Mouse (Mus musculus) cortical plate, adult 2 months (tissue): ENCODE data around the gene Tesc.

Source experiments
- CTCF ChIP-seq: fragments of 200-500 bp; IDR thresholded peaks from 2 replicates; pipeline ENCODE4 v1.5.1; 2011; ENCODE audit warnings: mild to moderate bottlenecking, control low read depth, low read length; ENCODE audit not compliant: insufficient read depth; ENCODE audit errors: extremely low read depth
- POLR2A ChIP-seq: fragments of 200-500 bp; IDR thresholded peaks from 2 replicates; pipeline ENCODE4 v1.6.1; 2011; ENCODE audit warnings: mild to moderate bottlenecking, low read length, control low read depth; ENCODE audit not compliant: insufficient read depth; ENCODE audit errors: extremely low read depth

DNA sequence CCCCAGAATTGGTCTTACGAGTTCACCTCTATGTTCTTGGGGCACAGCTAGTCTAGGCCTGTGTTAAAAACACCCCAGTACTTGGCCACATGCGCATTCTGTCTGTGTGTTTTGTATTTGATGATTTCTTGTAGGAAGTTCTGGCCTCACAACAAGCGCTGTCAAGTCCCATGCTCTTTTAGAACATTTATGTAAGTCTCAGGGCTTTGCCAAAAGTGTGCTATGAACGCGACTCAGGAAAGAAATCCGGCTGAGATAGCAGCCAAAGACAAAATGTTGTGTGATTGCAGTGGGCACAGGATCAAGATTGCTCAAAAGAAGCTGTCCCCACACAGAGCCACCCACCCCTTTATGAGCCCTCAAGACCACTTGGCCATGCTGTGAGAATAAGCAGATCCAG, 34.0 kb upstream of the Tesc start:
- TF ChIP-seq CTCF (no peak), POLR2A (no peak)
